Mouse (Mus musculus) liver, adult 2 months (tissue): Measurements from ENCODE around the gene Myh10.

Experiments
- CTCF ChIP-seq: fragments of 200-500 bp; IDR thresholded peaks from 2 replicates; pipeline ENCODE4 v1.5.1; 2011; ENCODE audit warnings: low read depth, low read length, control low read depth
- POLR2A ChIP-seq: fragments of 200-500 bp; IDR thresholded peaks from 2 replicates; pipeline ENCODE4 v1.6.1; 2011; ENCODE audit warnings: low read length, control low read depth; ENCODE audit not compliant: insufficient read depth; ENCODE audit errors: extremely low read depth

GRCm38 (mm10) chr11:68674643-68675042 is 16.7 kb upstream of the Myh10 start:
- TF ChIP-seq CTCF (no peak), POLR2A (no peak)
